Mouse (Mus musculus): Measurements from ENCODE around the gene Thra. TPM values are rescaled to one million over a fixed set of nuclear protein-coding genes. Genes with fewer than 3 reads are reported as not detected.
"Not testable (repeated sequence)": the region's sequence is repeated elsewhere in the genome, so short reads cannot be mapped to it uniquely, and the experiment has no call there.

The Thra gene
- total RNA-seq (2015; ENCODE audit: low replicate concordance), result 8.6 and 13.8 TPM in 2 replicates
- 3.3 and 8.0 TPM in 2 replicates for total RNA-seq (2017; ENCODE audit: low replicate concordance)

DNA sequence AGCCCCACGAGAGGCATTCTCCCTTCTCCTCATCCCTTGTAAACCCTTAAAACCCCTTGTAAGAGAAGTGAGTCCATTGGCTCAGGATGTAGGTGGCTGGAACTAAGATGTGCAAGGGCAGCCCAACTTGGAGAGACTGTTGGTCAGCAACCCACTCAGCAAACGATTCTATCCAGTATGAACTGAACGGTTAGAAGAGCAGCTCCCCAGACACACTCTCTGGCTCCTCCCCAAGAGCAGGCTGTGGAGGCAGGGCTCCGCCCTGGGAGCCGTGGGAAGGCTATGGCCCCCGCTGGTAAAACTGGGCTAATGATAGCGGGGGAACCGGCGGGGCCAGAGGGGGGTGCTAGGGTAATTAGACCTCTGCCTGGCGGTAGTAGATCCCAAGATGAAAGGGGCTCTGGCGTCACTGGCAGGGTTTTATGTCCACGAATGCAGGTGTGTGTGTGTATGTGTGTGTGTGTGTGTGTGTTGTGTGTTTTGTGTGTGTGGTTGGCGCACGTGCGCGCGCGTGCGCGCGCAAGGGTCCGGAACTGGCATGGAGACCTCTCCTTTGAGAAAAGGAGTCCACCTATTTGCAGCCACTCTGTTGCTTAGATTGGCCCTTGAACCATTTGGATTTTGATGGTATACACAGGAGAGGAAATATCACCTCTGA is at the start of gene Thra:
TSS of gene Thra (plus strand) at position 246 of the 658 bp plus-strand sequence.
- peak; percentile 84 for ATAC-seq (replicated peaks; ENCODE audit: low FRiP score, poor library complexity, severe bottlenecking)

DNA sequence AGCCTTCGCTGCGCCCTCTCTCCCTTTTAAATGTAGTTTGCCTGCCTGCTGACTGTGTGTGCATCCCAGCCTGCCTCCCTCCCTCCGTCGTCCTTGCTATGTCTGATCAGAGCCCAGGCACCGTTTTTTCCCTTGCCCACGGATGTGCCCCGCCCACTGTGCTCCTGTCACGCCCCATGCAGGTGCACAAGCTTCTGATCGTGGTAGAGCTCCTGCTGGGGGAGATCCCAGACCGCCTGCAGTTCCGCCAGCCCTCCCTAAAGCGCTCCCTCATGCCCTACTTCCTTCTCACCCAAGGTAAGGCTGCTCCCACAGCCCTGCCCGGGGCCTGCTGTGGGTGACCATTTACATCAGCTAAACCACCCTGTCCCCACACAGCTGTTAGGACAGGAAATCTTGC is 47.2 kb upstream of the Thra start:
- ATAC-seq (replicated peaks; ENCODE audit: low FRiP score, poor library complexity, severe bottlenecking), result no peak

DNA sequence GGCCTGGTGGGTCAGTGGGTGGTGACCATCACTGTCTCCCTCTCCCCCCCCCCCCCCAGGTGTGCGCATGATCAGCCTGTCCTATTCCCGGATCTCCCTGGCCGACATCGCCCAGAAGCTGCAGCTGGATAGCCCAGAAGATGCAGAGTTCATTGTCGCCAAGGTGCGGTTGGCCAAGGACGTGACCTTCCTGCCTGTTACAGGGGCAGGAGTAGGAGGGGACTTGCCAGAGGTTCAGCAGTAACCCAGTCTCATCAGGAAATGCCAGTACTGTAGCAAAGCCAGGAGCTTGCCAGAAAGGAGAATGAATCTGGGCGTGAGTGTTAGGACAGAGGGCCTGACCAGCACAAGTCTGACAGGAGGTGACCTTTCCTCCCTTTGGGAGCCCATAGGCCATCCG is 46.7 kb upstream of the Thra start:
- ATAC-seq (replicated peaks; ENCODE audit: low FRiP score, poor library complexity, severe bottlenecking), result no peak

DNA sequence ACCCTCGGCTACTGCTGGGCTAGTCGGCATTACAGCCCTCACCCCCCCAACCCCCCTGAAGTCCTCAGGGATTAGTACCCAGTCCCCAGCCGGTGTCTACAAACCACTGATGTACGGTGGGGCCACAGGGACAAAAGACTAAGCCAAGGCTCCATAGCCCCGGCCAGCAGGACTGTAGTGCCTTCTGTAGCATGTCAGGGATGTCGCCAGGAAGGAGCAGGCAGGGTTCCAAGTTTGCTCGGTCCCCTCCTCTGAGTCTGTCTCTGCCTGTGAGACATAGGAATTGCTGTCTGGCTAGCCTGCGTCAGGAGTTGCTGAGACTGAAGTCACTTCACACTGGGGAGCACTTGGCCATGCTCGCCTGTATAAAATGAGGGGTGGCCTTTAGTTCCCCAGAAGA is 46.1 kb upstream of the Thra start:
- no peak for ATAC-seq (replicated peaks; ENCODE audit: low FRiP score, poor library complexity, severe bottlenecking)

DNA sequence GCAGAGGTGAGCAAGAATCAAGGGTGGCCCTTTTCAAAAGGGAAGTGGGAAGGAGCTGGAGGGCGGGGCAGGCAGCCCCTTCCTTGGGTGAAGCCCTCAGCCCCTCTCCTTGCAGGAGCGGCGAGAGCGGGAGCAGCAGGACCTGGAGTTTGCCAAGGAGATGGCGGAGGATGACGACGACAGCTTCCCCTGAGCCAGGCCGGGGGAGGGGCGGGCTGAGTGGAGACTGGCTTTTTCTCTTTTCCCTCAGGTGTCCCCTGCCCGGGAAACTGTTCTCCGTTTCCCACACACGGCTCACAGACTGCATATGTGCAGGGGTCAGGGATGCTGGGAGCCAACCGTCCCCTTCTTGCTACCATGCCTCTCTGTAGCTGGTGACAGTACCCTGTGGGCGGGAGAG is 45.0 kb upstream of the Thra start:
- ATAC-seq (replicated peaks; ENCODE audit: low FRiP score, poor library complexity, severe bottlenecking), result no peak

DNA sequence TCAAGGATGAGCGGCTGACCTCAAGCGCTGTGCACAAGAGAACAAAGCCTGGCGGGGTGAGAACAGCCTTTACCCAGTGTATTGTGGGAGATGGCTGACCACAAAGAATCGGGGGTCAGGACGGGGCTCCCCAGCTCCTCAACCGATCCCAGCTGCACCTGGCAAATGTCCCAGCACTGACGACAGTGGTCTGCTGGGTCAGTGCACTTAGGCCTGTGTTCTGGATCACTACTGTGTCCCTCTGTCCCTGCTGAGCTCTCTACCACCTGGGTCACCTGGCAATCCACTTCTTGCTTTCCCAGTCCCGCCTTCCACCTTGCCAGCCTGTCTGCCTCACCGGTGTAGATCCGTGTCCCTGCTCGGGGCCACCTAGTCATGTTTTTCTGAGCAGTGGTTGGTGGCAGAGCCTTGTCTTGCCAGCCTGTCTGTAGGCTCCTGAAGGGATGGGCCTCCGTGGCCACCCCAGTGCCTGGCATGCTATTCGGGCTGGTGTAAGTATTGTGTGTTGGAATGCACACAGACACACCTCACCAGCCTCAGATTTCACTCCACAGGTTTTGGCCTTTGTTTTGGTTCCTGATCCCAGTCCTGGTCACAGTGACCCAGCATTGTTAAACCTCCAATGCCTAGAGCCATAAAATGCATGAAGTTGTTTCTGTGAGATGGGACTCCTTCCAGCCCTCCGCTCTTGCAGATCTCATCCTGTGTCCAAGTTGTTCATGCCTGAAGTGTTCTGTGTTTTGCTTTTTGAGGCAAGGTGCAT is 43.8 kb upstream of the Thra start:
- ATAC-seq (replicated peaks; ENCODE audit: low FRiP score, poor library complexity, severe bottlenecking), result no peak

DNA sequence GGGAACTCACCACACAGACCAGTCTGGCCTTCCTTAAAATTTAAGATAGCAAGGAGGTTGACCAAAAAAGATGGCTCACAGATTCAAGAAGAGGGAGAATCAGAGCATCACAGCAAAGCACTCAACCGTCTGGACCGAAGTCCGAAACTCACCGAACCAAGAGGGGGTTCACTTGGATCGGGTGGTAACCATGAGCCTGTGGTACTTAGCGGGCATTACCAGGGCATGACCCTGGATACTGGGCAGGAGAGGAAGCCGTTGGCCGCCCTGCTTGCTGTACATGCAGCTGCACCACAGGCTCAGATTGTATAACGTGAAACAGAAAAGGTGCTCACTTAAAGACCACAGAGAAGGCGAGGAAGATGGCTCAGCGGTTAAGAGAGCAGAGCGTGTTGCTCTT is 43.2 kb upstream of the Thra start:
- no peak for ATAC-seq (replicated peaks; ENCODE audit: low FRiP score, poor library complexity, severe bottlenecking)

DNA sequence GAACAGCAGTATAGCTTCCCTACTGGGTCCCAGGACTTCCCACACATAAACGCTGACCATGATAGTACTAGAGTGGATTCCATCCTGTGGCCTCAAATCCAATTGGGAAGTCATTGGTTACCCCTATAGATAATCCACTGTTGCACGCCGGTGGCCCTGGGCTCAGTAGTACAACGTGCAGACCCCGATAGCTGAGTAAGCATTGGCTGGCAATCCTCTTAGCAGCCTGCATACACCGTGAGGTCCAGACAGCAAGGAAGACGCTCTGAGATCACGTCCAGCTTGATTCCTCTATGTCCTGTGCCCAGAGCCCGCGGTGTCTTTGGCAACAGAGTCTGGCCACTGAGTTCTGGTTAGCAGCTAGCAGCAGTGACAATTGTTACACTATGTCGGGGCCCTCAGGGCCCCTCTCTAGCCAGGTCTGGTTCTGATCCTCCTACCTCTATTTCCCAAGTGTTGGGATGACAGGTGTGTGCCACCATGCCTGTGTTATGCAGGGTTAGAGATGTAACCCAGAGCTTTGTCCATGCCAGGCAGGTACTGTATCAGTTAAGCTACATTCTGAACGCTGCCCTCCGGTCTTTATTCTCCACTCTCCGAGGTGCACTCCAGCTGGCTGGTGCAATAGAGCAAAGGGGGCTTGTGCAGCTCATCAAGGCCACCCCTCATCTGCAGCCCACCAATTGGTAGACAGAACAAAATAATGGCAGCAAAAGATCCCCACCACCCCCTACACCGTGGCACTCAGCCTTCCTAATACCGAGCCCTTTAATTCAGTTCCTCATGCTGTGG is 41.4 kb upstream of the Thra start:
- no peak for ATAC-seq (replicated peaks; ENCODE audit: low FRiP score, poor library complexity, severe bottlenecking)

DNA sequence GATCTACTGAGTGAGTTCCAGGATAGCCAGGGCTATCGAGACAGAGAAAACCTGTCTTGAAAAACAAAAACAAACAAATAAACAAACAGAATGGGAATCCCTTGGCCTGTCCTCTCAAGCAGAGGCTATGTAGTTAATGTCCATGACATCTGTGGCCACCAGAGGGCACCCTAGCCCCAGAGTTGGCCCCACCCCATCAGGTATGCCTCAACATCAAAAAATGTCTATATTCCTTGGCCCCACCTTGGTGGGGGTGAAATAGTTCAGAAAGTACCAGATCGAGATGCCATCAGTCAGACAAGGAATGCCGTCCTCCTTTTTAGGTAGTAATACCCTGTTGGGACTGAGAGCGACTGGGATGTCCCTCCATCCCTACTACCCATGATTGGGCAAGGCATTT is 40.5 kb upstream of the Thra start:
- peak; percentile 74 for ATAC-seq (replicated peaks; ENCODE audit: low FRiP score, poor library complexity, severe bottlenecking)

DNA sequence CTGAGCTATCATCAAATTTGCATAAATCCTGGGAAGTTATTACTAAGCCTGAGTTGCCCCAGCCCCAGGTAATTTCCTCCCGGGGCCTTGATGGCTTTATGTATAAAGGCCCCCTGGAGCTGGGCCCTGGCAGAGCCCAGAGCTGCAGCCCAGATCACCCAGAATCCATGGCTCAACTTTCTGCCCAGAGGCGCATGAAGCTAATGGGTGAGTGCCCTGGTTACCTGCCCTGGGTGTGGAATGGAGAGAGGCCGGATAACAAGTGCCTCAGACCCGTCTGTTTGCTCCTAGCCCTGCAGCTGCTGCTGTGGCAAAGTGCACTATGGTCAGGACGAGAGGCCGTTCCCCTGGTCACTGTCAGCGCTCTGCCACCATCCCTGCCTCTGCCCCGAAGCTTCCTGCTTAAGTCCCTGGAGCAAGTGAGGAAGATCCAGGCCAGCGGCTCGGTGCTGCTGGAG is 39.2 kb upstream of the Thra start, which contains the start of gene Csf3:
TSS of gene Csf3 (plus strand) at position 51 of the 458 bp plus-strand sequence.
- ATAC-seq (replicated peaks; ENCODE audit: low FRiP score, poor library complexity, severe bottlenecking), result no peak

DNA sequence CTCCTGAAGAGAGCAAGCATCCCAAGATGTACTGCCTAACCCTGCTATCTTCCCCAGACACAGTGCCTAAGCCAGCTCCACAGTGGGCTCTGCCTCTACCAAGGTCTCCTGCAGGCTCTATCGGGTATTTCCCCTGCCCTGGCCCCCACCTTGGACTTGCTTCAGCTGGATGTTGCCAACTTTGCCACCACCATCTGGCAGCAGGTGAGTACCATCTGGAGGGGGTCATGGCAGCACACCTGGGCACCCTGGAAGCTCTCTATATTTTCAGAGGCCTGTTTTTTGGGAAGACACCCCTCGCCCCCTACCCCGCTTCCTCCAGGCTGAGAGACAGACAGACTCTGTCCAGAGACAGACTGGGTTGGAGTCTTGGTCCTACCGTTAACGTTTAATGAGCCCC is 38.1 kb upstream of the Thra start:
- no peak for ATAC-seq (replicated peaks; ENCODE audit: low FRiP score, poor library complexity, severe bottlenecking)

DNA sequence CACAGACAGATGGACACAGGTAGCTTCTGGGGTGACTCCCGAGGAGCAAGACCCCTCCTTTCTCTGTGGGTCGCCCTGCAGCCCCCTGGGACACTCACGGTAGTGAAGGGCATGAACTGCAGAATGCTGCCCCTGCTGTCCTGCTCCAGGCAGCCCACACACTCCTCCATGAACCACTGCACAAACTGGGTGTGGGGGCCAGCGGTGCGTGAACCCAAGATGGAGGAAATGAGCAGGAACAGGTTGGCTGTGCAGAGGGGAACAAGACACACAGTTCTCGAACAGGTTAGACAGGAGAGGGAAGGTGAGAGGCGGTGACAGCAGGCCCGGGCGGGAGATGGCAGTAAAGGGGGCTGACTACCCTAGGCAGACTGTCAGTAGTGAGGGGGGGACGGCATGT is 35.4 kb upstream of the Thra start:
- no peak for ATAC-seq (replicated peaks; ENCODE audit: low FRiP score, poor library complexity, severe bottlenecking)

DNA sequence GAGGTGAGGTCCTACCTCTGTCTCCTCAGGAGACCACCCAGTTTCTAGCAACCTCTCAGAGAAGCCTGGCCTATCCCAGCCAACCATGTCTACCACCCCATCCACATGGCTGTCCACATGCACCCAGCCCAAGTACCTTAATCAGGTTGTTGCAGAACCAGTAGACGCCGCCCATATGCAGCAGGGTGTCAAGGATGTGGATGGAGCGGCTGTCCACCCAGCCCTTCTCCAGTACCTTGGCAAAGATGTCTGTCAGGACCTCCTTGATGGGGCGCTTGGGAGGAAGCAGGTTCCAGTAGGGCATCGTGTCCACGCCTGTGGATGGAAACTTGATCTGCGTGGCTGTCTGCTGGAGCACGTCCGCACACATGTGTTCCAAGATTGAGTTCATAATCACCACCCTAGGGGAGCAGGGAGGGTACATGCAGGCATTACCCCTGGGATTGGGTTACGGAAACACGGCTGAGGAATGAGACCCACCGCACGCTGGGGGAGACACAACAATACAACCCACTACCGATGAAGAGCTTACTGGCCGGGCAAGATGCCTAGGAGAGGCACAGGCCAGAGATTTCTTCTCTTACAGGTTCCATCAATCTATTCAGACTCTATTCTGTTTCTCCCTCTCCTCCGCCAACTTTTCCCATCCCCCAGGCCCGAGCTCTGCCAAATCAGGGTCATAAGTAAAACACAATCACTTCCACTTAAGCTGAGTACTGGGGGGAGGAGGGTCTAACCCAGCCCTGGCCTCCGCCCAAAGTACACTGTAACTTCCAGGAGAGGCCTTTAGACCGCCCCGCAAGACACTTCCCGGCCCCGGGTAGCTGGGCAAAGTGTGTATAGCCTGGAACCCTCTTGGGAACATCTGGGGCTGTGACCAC is 32.8 kb upstream of the Thra start:
- ATAC-seq (replicated peaks; ENCODE audit: low FRiP score, poor library complexity, severe bottlenecking), result no peak

DNA sequence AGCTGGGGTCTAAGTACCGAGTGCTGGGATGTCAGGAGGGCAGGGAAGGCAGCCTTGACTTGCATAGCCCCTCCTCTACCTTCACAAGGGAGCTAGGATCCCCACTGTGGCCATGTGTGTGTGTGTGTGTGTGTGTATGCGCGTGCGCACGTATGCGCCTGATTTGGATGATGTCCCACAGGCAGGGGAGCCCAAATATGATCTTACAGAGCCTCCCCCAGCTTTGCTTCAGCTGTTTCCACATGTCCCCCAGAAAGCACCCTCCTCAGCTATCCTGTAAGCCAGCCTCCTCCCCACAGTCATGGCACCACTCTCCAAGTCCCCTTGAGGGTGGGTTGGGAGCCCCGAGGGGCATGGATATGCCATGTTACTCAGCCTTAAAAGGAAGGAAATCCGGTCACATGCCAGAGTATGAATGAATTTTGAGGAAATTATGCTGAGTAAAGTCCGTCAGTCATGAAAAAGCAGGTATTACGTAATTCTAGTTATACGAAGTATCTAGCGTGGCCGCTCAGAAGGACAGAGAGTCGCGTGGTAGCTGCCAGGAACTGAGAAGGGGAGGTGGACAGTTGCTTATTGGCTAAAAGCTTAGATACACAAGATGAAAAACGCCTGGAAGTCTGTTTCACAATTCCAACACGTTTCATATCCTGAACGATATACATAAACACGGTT is 32.0 kb upstream of the Thra start:
- ATAC-seq (replicated peaks; ENCODE audit: low FRiP score, poor library complexity, severe bottlenecking), result no peak

DNA sequence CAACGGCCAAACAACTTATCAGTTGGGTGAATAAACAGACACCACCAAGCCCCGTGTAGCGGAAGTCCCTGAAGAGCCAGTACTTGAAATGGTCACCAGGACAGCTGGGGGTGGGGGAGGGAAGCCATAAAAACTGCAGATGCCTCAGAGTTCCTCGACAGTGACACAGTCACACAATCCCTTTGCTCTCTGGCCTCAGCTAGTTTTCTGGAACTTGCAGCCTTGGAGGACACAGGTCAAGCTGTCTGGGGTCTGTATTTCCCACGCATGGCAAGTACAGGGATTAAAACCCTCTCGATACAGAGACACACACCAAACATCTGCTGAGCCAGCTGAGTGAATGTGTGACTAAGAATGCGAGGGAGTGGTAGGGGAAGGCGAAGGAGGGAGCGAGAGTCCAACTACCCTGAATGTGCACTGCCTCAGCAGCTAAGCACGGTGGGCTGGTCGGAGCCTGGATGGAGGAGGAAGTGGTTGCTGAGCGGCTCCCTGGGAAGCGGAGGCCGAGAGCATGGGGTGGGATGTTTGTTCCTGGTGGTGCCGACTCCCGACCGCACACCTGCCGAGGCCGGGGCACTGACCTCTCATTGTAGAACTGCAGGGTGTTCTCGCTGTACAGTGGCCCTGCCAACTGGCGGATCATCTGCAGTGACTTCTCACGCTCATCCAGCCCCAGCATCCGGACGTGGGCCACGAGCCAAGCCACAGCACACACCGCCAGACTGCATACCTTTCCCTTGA is 31.3 kb upstream of the Thra start:
- ATAC-seq (replicated peaks; ENCODE audit: low FRiP score, poor library complexity, severe bottlenecking), result no peak

DNA sequence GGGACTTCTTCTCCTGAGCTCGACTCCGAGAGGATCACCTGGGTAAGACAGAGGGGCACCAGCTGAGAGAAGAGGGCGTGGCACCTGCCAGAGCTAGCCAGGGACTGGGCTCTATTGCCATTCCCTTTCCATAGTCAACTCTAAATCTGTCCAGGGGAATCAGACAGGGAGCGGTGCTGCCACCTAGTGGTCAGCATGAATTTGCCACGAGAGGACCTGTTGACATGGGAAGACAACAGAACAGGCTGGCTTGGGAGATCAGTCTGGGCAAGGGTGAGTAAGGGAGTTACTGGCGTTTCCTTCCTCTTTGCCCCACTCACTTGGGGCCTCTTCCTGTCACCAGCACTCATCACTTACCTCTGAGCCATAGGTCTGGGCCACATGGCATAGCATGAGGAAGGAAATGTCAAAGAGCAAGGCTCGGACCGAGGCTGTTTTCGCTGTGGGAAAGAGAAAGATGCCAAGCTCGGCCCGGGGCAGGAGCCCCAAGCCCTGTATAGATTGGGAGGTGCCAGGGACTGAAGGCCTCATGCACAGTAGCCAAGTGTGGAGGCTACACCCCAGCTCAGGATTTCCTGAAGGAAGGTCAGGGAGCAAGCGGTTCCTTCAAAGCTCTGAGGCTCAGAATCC is 29.9 kb upstream of the Thra start:
- peak; percentile 73 for ATAC-seq (replicated peaks; ENCODE audit: low FRiP score, poor library complexity, severe bottlenecking)

DNA sequence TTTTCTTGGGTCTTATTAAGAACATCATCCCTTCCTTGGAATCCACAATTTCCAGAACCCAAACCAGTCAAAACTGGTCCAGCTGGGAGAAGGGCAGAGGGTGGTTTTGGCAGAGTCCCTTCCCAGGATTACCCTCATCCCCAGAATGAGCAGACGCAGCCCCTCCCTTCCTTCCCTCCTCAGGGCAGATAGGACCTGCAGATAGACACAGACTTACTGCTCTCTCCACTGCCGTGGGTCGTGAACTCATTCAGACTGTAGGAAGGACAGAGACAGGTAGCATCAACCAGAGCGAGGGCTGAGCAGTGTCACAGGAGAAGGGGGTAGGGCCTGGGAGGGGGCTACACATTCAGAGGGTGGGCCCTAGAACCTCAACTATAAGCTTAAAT is 29.4 kb upstream of the Thra start:
- ATAC-seq (replicated peaks; ENCODE audit: low FRiP score, poor library complexity, severe bottlenecking), result no peak

DNA sequence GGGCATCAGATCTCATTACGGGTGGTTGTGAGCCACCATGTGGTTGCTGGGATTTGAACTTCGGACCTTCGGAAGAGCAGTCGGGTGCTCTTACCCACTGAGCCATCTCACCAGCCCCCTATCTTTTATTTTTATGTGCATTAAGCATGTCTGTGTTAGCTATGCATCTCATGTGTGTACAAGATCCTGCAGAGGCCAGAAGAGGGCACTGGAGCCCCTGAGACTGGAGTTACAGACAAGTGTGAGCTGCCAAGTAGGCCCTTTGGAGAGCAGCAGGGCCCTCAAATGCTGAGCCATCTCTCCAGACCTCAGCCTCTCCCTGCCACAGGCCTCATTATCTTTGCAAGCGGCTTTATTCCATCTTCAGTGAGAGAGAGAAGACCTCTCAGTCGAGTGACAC is 28.4 kb upstream of the Thra start:
- not testable (repeated sequence) for ATAC-seq (replicated peaks; ENCODE audit: low FRiP score, poor library complexity, severe bottlenecking)

Data from erythroid progenitor cell, adult 5-6 weeks (primary cell).